Mouse (Mus musculus) bone marrow, adult 2 months (tissue): ENCODE data around the gene Mthfd2.

Experiments
- CTCF ChIP-seq: fragments of 200-500 bp; IDR thresholded peaks from 2 replicates; pipeline ENCODE4 v1.5.1; 2011; ENCODE audit warnings: low read length, control low read depth; ENCODE audit not compliant: control insufficient read depth, insufficient read depth
- POLR2A ChIP-seq: fragments of 200-500 bp; IDR thresholded peaks from 2 replicates; pipeline ENCODE4 v1.6.1; 2011; ENCODE audit warnings: low read depth, mild to moderate bottlenecking, control low read depth, low read length, borderline replicate concordance; ENCODE audit not compliant: control insufficient read depth

DNA sequence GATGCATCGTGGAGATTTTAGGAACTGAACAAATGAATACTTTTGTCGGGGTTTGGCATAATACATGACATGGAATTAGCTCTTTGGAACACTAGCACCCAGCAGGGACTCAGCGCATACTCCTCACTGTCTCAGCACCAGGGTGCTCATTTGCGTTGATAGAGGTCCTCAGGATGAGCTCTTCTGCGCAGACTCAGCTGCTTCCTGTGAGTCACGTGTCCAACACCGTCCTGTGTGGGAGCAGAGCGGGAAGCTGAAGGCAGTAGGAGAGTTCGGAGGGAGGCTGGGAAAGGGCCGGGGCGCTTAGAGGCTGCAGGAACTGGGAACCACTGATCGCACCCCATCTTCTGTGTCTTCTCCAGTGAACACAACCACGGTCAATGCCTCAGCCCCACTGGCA lies 48.6 kb downstream of the Mthfd2 start:
- TF ChIP-seq POLR2A (no peak), CTCF (no peak)
